Mouse (Mus musculus) liver, postnatal 0 days (tissue): ENCODE measurements around the gene Actr6.
A peak's percentile ranks its signal among the peaks of the same experiment; 100 is the strongest.
"Not testable (repeated sequence)": the region's sequence is repeated elsewhere in the genome, so short reads cannot be mapped to it uniquely, and the experiment has no call there.

Experiments
- CTCF ChIP-seq: sonication (generic); IDR thresholded peaks from 2 replicates; pipeline ENCODE4 v1.5.1; 2016; ENCODE audit warnings: antibody characterized with exemption, low read depth
- EP300 ChIP-seq: IDR thresholded peaks from 2 replicates; pipeline ENCODE4 v1.6.1; 2016; ENCODE audit warnings: antibody characterized with exemption, low read depth, mild to moderate bottlenecking

DNA sequence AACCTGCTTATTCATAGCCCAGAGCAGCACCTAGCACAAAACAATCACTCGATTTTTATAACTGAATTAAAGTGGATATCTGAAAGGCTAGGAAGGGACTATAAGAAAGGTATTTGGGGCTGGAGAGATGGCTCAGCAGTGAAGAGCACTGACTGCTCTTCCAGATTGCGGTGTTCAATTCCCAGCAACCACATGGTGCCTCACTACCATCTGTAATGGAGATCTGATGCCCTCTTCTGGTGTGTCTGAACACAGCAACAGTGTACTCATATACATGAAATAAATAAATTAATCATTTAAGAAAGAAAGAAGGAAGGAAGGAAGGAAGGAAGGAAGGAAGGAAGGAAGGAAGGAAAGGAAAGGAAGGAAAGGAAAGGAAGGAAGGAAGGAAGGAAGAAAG lies 35.8 kb downstream of the Actr6 start:
- TF ChIP-seq EP300 = not testable (repeated sequence)
- 0 out of 2 replicates have a peak, but pooled peaks have one; percentile 8 for TF ChIP-seq CTCF
